Mouse (Mus musculus): ENCODE measurements around the gene Bicral.

Bicral gene

DNA sequence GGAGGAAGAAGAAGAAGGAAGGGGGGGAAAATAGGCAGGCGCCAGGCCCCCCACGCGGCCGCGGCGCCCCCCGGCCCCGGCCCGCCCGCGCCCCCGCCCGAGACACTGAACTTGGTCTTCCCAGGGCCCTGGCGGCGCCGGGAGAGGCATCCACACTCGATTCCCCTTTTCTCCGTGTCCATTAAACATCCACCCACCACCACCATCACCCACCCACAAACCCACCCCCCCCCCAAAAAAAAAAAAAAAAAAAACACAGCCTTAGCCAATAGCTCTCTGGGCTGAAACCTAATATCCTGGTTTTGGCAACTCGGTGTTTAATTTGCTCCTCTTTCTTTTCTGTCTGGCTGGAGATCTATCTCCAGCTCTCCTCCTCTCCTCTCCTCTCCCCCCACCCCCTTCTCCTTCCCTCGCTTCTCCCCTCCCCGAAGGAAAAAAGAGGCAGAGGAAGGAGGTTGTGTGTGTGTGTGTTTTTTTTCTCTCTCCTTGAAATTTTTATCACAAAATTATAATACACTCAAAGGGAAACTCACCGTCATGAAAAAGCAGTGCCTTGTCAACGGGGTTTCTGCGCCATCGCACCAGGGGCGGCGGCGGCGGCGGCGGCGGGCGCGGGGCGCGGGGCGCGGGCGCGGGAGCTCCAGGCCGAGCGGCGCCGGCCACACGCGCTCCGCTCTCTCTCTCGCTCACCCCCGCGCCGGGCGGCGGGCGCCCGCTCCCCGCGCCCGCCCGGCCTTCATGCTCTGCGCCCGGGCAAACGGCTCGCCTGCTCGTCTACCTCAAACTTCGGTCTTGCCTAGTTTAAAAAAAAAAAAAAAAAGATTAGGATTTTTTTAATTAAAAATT, at the start of gene Bicral:
Gene Bicral, minus strand, starts transcription at position 580 of the 846 bp plus-strand sequence.
- peak; percentile 74 for DNase-seq (ENCODE audit: low spot score)

DNA sequence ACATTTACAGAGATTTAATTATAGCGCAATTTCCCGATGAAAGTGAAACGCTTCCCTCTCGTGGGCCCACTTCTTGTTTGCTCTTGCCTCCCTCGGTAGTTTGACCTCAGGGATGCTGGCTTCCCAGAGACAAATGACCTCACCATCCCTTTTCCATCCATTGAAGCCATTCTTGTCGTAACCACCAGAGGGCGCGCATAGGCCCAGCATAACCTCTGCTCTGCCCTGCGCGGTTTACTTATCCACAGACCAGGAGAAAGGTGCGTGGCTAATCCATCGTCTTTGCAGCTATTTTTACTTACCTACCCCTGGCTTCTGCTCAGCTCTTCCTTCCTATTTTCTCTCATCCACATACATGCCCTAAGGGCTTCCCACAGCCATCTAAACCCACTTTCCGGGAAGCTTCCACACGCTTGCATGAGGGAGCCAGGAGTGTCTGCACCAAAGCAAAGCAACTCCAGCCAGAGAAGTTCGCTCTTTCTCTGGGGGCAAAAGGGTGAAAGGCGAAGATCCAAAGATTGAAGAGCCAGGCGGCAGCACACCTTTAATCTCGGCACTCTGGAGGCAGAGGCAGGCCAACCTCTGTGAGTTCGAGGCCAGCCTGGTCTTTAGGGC, 45.7 kb upstream of the Bicral start:
- DNase-seq (ENCODE audit: low spot score), result peak; percentile 64

- DNase-seq (ENCODE audit: low spot score), result no peak
Observed at GRCm38 (mm10) chr17:46900941-46901340, 42.7 kb upstream of the Bicral start.

DNA sequence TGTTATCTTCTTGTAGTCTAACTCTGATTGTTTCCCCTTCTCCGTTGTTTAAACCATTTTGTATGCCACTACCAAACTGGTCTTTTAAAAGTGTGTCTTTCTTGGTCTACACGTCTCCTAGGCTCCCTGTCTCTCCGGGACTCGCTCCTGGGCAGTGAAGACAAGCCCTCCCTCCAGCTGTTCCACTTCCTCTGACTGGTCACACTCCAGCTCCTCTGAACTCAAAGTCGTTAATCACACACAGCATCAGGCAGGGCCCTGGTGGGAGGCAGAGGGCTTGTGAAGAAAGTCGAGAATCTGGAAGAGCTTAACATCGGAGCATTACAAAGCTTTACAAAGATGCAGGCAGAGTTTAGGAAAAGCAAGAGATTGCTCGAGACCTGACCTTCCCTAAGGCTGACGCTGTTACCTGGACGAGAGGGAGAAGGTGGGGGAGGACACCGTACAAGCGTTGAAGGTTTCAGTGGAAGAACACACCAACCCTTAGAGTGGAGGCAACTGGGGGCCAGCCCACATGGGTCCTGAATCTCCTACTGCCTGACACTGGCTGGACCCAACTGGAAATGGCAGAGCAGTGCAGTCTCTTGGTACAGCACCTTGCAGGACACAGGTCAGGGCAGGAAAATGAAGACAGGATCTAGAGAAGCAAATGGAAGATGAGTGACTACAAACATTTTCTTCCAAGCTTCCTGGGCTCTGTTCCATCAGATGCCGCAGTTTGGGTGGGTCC, 39.1 kb upstream of the Bicral start:
- DNase-seq (ENCODE audit: low spot score), result no peak

DNA sequence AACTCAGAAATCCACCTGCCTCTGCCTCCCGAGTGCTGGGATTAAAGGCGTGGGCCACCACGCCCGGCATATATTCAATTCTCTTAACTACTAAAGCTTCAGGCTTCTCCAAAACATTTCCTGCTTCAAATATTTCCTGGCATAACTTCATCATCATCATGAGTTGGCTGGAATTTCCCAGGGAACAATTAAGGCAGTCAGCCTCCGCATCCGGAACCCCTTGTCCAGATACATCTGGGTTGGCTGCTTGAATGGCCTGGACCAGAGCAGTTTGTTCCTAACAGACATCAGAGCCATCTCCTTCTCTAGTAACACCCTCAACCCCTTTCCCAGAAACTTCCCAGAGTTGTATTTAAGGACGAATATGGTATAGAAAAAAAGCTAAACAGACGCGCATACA, 37.1 kb upstream of the Bicral start:
- no peak for DNase-seq (ENCODE audit: low spot score)

- DNase-seq (ENCODE audit: low spot score), result no peak
Observed at GRCm38 (mm10) chr17:46890843-46891594, 32.7 kb upstream of the Bicral start.

DNA sequence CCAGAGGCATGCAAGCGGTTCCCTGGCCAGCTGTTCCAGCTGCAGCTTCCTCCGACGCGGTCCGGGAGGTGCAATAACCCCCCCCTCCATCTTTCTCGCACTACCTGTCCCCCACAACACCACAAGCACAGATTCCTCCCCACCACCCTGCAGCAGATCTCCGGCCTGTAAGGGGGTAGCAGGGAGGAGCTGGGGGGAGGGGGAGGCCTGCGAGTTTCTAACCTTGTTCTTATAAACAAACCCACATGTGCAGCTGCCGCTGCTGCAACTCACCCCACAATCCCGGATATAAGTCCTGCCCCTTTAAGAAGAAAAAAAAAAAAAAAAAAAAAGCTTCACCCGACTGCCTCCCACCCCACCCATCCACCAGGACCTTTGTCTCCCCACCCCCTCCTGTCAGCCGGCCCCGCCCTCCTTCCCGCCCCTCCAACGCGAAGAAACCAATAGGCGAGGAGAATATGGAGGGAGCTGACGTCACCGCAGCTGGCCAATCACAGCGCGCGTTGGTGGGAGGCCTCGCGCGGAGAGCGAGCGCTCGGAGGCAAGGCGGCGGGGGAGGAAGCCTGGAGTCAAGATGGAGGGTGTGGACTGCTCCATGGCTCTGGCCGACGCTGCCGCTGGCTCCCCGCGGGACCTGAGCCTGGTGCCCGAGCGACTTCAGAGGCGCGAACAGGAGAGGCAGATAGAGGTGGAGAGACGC, 32.0 kb upstream of the Bicral start, which contains the start of gene Tbcc:
Gene Tbcc, plus strand, starts transcription at position 569 of the 700 bp plus-strand sequence.
- peak; percentile 96 for DNase-seq (ENCODE audit: low spot score)

GRCm38 (mm10) chr17:46889450-46890084, 31.3 kb upstream of the Bicral start:
- peak; percentile 19 for DNase-seq (ENCODE audit: low spot score)

- DNase-seq (ENCODE audit: low spot score), result peak; percentile 71
Observed at GRCm38 (mm10) chr17:46888511-46889212, 30.4 kb upstream of the Bicral start.

DNA sequence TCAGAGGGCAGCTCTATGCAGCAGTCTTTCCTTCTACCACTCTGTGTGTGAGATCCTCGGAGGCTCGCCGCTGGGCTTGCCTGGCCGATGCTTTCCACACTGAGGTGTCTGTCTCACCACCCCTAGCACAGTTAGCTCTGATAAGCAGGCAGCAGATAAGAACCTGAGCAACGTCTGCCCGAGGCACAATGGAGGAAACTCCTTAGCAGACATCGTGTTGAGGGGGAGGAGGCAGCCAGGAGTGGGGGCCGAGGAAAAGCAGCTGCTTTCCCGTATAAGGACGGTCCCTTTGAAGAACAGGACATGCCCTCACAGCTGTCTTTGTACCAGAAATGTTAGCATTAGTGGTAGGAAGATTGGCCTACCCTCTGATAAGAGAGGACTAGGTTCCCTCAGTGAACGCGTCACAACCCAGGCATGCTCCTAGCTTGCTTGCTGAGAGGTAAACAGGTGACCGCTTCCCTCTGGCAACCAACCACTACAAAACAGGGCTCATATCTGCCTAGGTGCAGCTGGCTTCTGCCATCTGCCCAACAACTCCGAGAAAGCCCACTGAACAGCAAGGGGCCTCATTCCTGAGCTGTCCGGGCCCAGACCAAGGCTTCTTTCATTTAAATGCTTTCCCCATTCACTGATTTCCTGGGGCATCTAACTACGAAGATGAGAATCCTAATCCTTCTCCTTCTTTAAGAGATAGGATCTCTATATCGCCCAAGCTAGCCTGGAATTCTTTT, 27.8 kb upstream of the Bicral start:
- no peak for DNase-seq (ENCODE audit: low spot score)

DNA sequence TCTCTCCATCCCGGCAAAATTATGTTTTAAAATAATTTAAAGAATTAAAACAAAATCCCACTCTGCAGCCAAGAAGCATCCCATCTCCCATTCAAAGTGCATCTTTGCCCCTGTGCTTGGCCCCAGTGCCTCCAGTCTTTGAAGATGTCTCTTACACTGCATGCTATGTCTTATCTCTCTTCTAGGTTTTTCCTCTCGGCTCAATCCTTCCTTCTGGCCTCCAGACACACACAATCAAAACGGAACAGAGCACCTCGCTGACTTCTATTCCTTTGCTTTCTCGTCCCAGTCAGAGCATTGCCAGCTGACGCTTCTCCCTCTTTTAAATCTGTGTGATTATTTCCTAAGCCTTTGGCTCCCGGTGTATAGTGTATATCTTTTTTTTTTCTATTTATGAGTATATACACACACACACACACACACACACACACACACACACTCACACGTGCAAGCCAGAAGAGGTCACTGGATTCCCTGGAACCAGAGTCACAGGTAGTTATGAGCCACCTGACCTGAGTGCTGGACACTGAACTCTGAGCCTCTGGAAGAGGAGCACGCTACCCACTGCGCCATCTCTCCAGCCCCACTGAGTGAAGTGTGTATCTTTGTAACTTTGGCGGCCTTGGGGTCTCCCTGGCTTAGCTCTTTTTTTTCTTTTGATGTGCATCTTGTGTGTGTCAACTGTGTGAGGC, 27.1 kb upstream of the Bicral start:
- DNase-seq (ENCODE audit: low spot score), result no peak

DNA sequence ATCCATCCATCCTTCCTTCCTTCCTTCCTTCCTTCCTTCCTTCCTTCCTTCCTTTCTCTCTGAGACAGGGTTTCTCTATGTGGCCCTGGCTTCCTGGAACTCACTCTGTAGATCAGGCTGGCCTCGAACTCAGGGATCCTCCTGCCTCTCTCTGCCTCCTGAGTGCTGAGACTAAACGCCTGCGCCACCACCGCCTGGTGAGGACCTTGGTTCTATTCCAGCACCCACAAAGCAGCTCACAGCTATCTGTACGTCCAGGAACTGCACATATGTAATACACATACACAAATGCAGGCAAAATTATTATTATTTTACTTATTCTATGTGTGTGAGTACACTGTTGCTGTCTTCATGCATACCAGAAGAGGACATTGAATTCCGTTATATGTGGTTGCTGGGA, 26.5 kb upstream of the Bicral start:
- no peak for DNase-seq (ENCODE audit: low spot score)

GRCm38 (mm10) chr17:46883107-46883506, 24.8 kb upstream of the Bicral start:
- no peak for DNase-seq (ENCODE audit: low spot score)

- no peak for DNase-seq (ENCODE audit: low spot score)
Observed at GRCm38 (mm10) chr17:46881728-46882127, 23.4 kb upstream of the Bicral start.

DNA sequence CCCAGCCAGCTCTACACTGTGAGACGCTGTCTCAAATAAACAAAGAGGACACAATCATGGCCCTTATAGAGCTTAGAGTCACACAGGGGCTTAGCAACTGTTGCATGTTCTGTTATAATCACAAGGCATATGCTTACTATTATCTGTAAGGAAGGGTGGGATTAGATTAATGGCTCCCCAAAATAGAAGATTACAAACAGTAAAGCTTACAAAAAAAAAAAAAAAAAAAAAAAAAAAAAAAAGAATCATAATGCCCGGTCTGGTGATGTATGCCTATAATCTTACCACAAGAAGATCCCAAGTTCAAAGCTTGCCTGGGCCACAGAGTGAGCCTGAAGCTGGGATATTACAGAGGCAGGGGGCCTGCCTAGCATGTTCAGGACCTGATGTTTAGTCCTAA, 22.0 kb upstream of the Bicral start:
- DNase-seq (ENCODE audit: low spot score), result no peak

DNA sequence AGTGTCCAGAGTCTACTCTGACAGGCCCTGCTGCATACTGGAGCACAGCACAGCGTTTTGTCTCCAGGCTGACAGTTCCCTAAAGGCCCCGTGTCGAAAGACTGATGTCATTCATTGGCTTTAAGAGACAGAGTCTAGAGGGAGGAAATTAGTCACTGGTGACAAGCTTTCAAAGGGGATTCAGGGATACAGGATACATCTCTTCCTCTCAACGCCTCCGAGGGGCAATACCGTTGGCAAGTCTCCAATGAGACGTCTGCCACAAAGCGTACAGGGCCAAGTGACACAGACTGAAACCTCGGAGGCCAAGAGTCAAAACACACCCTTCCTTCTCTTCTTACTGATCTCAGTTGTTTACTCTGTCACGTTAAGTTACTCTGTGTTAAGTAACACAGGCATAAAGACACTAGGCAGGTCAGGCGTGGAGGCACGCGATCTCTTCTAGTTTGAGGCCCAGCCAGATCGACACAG, 21.6 kb upstream of the Bicral start:
- DNase-seq (ENCODE audit: low spot score), result no peak

DNA sequence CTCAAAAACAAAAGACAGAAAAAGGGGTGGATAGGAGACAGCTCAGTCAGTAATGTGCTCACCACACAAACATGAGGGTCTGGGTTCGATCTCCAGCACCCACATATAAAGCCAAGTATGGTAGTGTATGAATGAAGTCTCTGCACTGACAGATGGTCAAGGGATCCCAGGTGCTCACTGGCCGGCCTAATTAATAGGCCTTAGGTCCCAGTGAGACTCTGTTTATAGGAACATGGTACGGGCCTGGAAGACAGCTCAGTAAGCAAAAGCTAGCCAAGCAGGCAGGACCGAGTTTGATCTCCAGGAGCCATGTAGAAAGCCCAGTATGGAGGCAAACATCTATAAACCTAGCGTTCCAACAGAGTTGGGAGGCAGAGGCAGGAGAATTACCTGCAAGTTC, 18.8 kb upstream of the Bicral start:
- DNase-seq (ENCODE audit: low spot score), result no peak

GRCm38 (mm10) chr17:46876371-46876950, 18.2 kb upstream of the Bicral start:
- no peak for DNase-seq (ENCODE audit: low spot score)
